Mouse (Mus musculus) lung, postnatal 4 days (tissue): ENCODE data around the gene Arl5c.

Experiments
- DNase-seq, 2 experiments: peaks; one replicate each; pipeline ENCODE4 v3.0.0; 2021

Gene Arl5c

GRCm38 (mm10) chr11:97988530-97989096, 7.4 kb downstream of the Arl5c start:
- DNase-seq = peak; percentile 88 to 89

DNA sequence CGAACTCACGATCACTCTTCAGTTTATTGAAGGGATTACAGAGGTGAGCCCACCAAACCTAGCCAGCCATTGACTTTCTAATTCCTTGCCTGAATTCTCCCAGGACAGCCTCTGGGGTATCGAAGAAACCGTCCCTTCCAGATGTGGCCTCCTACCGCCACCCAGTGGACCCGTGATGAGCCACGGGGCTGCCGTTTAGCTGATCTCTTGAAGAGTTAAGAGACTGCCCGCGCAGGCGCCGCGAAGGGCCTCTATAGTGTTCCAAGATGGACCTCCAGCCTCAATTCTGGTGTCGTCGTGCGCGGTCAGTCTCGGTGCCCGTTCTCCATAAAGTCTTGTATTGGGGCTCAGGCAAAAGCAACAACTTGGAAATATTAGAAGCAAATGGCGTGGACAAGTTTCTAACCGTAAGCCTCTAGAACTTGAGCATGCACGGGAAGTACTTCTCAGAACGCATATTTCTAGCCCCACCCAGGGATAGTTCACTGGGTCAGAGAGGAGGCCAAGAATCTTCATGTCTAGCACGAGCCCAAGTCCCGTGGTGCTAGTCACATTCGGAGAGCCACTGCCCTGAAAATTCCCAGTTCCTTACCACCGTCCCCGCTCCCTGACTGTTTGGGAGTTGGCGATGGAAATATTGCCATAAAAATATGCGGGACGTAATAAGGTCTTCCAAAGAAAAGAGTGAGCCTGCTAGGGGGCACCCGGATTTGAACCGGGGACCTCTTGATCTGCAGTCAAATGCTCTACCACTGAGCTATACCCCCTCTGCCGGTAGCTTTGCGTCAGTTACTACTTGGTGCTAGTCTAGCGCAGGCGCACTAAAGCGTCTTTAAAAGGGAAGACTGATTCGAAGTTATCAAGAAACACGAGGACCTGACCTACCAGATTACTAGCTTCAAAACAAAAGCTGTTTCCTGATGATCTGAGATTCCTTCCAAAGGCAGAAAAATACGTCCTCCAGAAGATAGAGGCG, 8.1 kb downstream of the Arl5c start:
- peak; percentile 95 for DNase-seq

DNA sequence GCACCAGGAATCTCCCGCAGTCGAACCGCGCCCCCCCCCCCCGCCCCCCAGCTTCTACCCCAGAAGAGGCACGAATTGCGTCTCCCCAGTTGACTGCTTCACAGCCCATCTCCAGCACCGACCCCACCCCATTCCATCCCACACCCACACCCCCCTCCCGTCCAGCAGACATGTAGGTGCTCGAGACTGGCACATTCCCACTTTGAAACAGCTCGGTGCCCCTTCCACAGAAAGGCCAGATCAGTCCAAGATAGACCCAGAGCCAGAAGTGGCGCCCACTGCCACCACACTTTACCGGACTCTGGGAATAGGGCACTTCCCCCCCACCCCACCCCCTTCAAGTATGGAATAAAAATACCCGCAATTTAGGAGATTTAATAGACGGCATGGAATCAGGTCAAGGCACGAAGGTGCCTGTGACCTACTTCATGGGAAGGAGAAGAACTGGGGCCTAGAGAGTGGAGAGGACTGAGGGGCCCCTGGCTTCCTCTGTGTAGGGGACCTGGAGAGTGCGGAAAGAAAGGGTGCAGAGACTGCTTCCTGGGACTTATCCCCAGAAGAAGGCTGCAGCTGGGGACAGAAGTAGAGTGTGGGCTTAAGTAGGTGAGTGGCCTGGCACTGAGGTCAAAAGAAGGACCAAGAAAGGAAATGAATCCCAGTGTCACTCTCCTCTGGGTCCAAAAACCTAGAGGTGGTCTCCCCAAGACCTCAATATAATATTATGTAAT, 9.1 kb downstream of the Arl5c start:
- DNase-seq = no peak

- DNase-seq = peak; percentile 40 to 58
These were observed 10.0 kb downstream of the Arl5c start, which contains the start of gene Plxdc1 for GRCm38 (mm10) chr11:97985727-97986677. Gene Plxdc1 (minus strand): TSS chr11:97986444.

DNA sequence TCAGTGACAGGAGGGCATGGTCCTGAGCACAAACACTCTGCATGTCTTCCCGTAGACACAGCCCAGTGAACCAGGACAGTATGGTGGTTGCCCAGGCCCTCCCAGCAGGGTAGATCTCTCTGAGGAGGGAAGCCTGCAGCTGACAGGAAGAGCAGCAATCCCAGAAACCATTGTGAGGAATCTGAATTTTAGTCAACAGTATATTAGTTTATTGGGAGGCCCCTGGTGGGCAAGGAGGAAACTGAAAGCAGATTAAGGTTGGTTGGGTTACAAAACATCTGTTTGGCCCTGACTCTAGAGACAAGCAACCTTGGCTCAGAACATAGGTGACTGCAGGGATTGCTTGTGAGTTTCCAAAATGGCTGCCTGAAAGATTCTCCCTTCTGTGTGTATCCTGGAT, 12.0 kb downstream of the Arl5c start:
- DNase-seq = no peak

DNA sequence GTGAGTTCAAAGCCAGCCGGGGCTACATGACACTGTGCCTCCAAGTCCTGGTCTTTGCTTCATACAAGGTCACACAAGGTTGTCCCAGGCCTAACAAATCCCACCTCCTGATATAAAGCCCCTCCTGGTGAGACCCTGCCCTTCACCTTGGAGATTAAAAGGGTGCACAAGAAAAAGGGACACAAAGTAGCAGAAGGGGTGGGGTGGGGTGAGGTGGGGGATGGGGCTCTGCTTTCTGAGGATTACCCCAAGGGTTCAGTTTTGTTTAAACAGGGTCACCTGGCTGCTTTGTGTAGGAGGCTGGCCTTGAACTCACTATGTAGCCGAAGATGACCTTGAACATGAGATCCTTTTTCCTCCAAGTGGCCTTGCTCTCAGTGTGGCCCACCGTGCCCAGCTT, 12.5 kb downstream of the Arl5c start:
- no peak for DNase-seq

- no peak for DNase-seq
These were observed 13.3 kb downstream of the Arl5c start for GRCm38 (mm10) chr11:97982721-97983120.

DNA sequence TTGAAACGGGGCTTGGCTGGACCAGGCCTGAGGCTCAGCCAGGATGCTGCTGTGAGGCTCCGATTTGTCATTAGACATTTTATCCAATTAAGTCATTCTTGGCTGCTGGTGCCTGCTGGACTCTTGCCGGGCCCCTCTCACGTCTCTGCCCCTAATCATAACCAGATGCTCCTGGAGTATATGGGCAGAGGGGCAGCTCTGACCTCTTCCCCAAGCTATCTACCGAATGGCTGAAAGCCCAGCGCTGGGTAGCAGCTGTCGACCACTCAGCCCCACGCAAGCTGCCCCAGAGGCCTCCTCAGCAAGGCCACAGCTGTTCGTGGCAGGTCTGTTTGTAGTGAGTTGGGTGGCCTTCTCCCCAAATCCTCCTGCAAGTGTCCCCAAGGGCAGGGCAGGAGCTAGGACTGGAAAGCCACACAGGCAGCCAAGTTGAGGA, 15.4 kb downstream of the Arl5c start:
- peak; percentile 21 to 48 for DNase-seq

DNA sequence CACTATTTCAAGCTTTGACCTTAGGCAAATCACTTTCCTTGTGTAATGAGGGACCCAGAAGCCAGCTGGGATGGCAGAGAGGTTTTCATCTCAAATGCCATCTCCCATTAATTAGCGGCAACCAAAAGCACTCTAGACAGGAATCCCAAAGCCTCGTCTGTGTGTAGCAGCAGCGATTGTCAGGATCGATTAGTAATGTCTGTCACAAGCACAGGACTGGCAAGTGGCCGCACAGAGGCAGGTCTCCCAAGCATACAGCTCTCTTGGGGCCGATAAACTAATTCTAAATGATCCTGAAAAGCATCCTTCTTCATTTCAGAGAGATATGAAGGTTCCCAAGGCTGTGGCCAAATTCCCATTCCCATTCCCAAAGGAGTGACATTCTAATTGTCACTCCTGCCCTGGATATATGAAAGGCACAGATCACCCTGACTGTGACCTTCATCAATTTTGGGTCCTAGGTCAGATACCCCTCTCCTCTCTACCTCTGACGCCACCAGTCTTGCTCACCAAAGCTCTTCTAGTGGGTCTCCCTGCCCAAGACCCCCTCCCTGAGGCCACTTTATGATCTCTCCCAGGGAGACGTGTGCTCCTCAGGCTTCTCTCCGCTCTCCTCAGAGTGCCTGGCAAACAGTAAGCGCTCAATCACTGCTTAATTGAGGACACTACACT, 16.0 kb downstream of the Arl5c start:
- no peak for DNase-seq

DNA sequence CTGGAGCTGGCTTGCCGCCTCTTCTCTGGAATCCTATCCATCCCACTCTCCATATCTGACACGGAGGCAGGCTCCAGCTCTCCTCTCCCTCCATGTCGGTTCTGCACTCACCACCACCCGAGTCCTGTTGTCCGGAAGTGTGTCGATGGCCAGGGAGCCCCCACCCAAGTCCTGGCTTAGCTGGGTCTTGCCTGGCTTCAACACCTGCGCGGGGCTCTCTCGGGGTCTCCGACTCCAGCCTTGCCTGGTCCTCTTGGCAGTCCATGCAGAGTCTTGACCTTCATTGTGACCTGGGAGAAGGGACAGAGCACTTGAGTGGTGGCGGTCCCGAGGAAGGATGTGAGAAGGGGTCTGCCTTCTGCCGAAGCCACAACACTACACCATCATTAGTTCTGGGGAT, 17.6 kb downstream of the Arl5c start:
- DNase-seq = no peak

DNA sequence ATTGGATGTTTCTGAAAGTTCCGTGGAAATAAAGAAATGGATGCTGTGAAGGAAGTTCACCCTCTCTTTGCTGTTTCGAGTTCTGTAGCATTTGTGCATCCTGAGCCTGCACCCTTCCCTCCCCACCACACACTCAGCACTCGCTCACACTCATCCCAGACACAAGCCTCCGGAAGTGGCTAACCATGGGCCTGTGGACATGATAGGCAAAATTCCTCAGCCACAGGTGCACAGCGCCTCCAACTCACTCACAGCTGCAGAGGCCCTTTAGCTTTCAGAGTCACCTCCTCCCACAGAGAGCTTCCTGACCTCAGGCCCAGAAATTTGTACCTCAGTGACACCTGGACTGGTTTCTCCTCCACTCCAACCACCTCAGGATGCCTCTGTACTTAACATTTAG, 18.2 kb downstream of the Arl5c start:
- DNase-seq = no peak

GRCm38 (mm10) chr11:97974746-97975145, 21.2 kb downstream of the Arl5c start:
- no peak for DNase-seq

DNA sequence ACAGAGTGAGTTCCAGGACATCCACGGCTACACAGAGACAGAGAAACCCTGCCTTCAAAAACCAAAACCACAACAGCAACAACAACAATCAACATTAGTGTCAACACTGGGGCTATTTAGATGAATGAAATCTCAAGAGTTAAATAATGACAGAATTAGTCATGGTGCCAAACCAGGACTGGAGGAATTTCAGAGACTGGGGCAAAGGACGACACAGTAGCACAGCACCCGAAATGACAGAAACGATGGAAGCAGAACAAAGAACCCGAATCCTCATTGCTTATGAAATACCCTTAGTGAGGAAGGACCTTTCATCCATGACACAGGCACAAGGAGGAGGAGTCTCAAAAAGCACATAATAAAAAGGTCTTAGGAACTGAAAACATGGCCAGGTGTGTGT, 21.8 kb downstream of the Arl5c start:
- DNase-seq = no peak

- DNase-seq = no peak
These were observed 23.5 kb downstream of the Arl5c start for GRCm38 (mm10) chr11:97972434-97972833.

GRCm38 (mm10) chr11:97971232-97971631, 24.7 kb downstream of the Arl5c start:
- DNase-seq = peak; percentile 62 to 76

GRCm38 (mm10) chr11:97970771-97971170, 25.2 kb downstream of the Arl5c start:
- DNase-seq = peak in 1 of 2 experiments; percentile 15

GRCm38 (mm10) chr11:97968385-97968784, 27.6 kb downstream of the Arl5c start:
- no peak for DNase-seq

- DNase-seq = no peak
These were observed 28.9 kb downstream of the Arl5c start for GRCm38 (mm10) chr11:97967114-97967513.

DNA sequence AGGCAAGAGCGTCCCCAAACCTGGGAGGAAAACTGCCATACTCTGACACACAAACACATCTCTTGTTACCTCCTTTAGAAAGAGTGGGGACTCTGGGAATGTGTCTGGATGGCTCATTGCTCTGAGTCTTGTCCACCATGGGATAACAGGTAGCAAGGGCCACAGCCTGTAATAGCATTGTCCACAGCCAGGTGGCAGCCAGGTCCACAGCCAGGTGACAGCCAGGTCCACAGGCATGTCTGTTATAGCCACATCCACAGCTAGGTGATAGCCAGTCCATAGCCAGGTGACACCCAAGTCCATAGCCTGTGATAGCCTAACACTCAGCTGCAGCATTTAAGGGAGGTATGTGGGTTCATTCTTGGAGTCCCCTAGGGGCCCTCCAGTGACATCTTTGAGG, 35.1 kb downstream of the Arl5c start:
- DNase-seq = peak in 1 of 2 experiments; percentile 38

DNA sequence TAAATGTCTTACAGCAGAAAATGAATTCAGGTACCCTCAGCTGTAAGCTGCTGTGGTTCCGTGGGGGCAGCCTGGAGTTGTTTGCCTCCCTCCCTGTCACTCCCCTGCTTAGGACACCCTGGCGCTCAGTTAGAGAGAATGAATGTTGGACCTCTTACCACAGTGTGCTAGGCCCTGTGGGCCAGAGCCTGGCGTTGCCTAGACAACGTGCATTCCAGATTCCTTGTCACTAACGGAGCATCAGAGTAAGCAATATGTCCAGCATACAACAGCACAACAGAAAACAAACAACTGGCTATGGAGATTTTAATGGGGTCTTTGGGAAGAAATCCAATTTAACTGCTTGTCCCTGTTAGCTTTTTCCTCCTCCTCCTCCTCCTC, 36.7 kb downstream of the Arl5c start:
- DNase-seq = no peak

GRCm38 (mm10) chr11:97958641-97959299, 37.2 kb downstream of the Arl5c start:
- no peak for DNase-seq
